Mouse (Mus musculus) urinary bladder, postnatal 0 days (tissue): ENCODE data around the gene Igsf23. TPM values are rescaled to one million over a fixed set of nuclear protein-coding genes. Genes with fewer than 3 reads are reported as not detected.

ENCODE experiments used
- polyA plus RNA-seq: library from polyadenylated mRNA; unstranded; fragments of >200 nt; fragmentation: Nextera tagmentation; extraction: Ambion mirVana; gene quantifications from 2 replicates; pipeline ENCODE4 v1.2.1, GENCODE M21; 2015

Gene Igsf23
- 0.13 and 0.16 TPM in 2 replicates for polyA plus RNA-seq

GRCm38 (mm10) chr7:19950589-19950988 lies at the start of gene Igsf23:
Igsf23 (minus strand) TSS chr7:19950756.

DNA sequence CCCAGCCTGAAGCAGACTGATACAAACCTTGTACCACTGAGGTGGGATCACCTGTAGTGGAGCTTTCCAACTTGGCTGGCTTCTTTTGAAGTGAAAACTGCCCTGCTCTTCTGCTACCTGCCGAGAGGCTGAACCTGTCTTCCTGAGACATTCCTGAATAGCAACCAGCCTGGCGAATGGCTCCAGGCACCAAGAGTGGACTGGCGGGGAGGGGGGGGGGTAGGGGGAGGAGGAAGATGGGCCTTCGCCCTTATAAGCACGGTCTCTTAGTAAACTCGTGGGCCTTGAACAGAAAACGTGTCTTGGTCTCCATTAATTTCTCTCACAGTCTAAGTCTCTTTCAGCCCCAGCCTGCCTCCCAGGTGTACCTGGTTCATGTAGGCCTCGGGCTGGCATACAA lies 40.6 kb upstream of the Igsf23 start, which contains the start of gene Nlrp9b:
Nlrp9b (plus strand) TSS at position 301 of the 400 bp plus-strand sequence.

GRCm38 (mm10) chr7:19964985-19965579 lies 14.5 kb upstream of the Igsf23 start, which contains the start of gene Ceacam20:
Ceacam20 (plus strand) TSS chr7:19965412.

GRCm38 (mm10) chr7:19920506-19921261 lies 29.9 kb downstream of the Igsf23 start, which contains the start of gene Pvr:
Pvr (minus strand) TSS chr7:19921160.

GRCm38 (mm10) chr7:19887849-19888248 lies 62.7 kb downstream of the Igsf23 start, which contains the start of gene Ceacam19:
Ceacam19 (minus strand) TSS chr7:19887965.

Other genes with a start within 250 kb of the Igsf23 start
- 77.1 and 79.8 TPM in 2 replicates for gene Tomm40, start 235.3 kb downstream of the Igsf23 start, polyA plus RNA-seq
- gene Nectin2, start 200.3 kb downstream of the Igsf23 start, polyA plus RNA-seq: 55.1 and 55.3 TPM in 2 replicates
- gene Bcam, start 179.7 kb downstream of the Igsf23 start, polyA plus RNA-seq: 135 and 139 TPM in 2 replicates
- gene Cblc, start 153.9 kb downstream of the Igsf23 start, polyA plus RNA-seq: 16.4 and 17.5 TPM in 2 replicates
- gene Bcl3, start 128.0 kb downstream of the Igsf23 start, polyA plus RNA-seq: 8.0 and 8.4 TPM in 2 replicates
- not detected in 2 replicates for gene Gm19345, start 98.8 kb downstream of the Igsf23 start, polyA plus RNA-seq
- gene Ceacam16, start 89.5 kb downstream of the Igsf23 start, polyA plus RNA-seq: not detected in 2 replicates
- 3.4 and 4.0 TPM in 2 replicates for gene Ceacam19, start 62.8 kb downstream of the Igsf23 start, polyA plus RNA-seq
- gene Pvr, start 29.6 kb downstream of the Igsf23 start, polyA plus RNA-seq: 13.9 and 14.1 TPM in 2 replicates
- gene Ceacam20, start 14.7 kb upstream of the Igsf23 start, polyA plus RNA-seq: not detected in 2 replicates
- not detected in 2 replicates for gene Nlrp9b, start 40.7 kb upstream of the Igsf23 start, polyA plus RNA-seq
- gene Vmn1r91, start 148.9 kb upstream of the Igsf23 start, polyA plus RNA-seq: not detected in 2 replicates
- gene Gm16442, start 171.8 kb upstream of the Igsf23 start, polyA plus RNA-seq: not detected in 2 replicates
- not detected in 2 replicates for gene Vmn1r93, start 188.3 kb upstream of the Igsf23 start, polyA plus RNA-seq
- not detected in 2 replicates for gene Vmn1r94, start 217.6 kb upstream of the Igsf23 start, polyA plus RNA-seq
- not detected in 2 replicates for gene Vmn1r95, start 243.0 kb upstream of the Igsf23 start, polyA plus RNA-seq